Mouse (Mus musculus): ENCODE measurements at regions not wholly inside any gene's neighbourhood (a gene's known extent, or its start where the extent isn't known, plus 50 kb on each side); places are given as distances from the start of the nearest gene placed in this dataset.

DNA sequence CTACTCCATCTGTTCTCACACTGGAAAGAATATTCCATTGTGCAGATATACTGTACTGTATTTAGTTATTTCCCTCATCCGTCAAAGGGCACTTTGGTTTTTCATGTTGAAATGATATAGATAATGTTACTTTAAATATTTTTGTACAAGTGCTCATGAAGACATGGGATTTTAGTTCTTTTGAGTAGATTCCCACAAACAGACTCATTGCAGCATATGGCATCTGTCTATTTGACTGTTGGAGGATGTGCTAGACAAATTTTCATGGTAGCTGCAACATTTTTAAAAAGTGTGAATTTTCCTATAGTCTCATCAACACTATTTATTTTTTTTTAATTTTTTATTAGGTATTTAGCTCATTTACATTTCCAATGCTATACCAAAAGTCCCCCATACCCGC is 502.5 kb downstream of the Hdgfl1 start:
- TF ChIP-seq ZC3H11A (IDR thresholded peaks at IDR 0.05; ENCODE audit: borderline replicate concordance, low read depth, low read length): no peak
- TF ChIP-seq CHD2 (IDR thresholded peaks at IDR 0.05; ENCODE audit: low read depth, low read length): no peak
- TF ChIP-seq MAFK (IDR thresholded peaks at IDR 0.05; ENCODE audit: insufficient read depth, low read depth, low read length): no peak
- no peak for TF ChIP-seq ZNF384 (IDR thresholded peaks at IDR 0.05; ENCODE audit: low read depth, low read length)
- TF ChIP-seq HCFC1 (IDR thresholded peaks at IDR 0.05; ENCODE audit: borderline replicate concordance, insufficient read depth, low read length): no peak
- no peak overlapping the region for H3K9ac ChIP-seq (ENCODE audit: insufficient read depth, low read depth, low read length, poor library complexity, severe bottlenecking)
- no peaks in the 10 kb centered on the region for H3K36me3 ChIP-seq (ENCODE audit: control insufficient read depth, insufficient read depth, low read length, poor library complexity, severe bottlenecking)
- H3K4me3 ChIP-seq (ENCODE audit: insufficient read depth in 1 of 2, low read depth in 1 of 2, low read length in 2 of 2, poor library complexity in 1 of 2, severe bottlenecking in 1 of 2): no peak overlapping the region
- no peaks in the 10 kb centered on the region for H3K9me3 ChIP-seq (ENCODE audit: control insufficient read depth, insufficient read depth, low read depth, low read length)
- H3K4me1 ChIP-seq (ENCODE audit: control insufficient read depth in 2 of 2, insufficient read depth in 2 of 2, low read length in 2 of 2, poor library complexity in 1 of 2): no peaks in the 10 kb centered on the region
- in situ Hi-C loops (cut with MboI; ENCODE audit: low sequenced_read_pairs in 2 of 2, unreplicated experiment in 2 of 2): no loop called here
- no peak overlapping the region for H3K27ac ChIP-seq (ENCODE audit: insufficient read depth, low read depth, low read length, poor library complexity, severe bottlenecking)
- no peak for DNase-seq (ENCODE audit: low read depth, low spot score)

GRCm38 (mm10) chr13:26235941-26236340 is 534.0 kb downstream of the Hdgfl1 start:
- Histone ChIP-seq H3K36me3 (ENCODE audit: control insufficient read depth, insufficient read depth, low read length, poor library complexity, severe bottlenecking) (no peaks in the 10 kb centered on the region), H3K27ac (ENCODE audit: insufficient read depth, low read depth, low read length, poor library complexity, severe bottlenecking) (no peak overlapping the region), H3K4me1 (ENCODE audit: control insufficient read depth in 2 of 2, insufficient read depth in 2 of 2, low read length in 2 of 2, poor library complexity in 1 of 2) (no peaks in the 10 kb centered on the region), H3K9me3 (ENCODE audit: control insufficient read depth, insufficient read depth, low read depth, low read length) (no peaks in the 10 kb centered on the region), H3K9ac (ENCODE audit: insufficient read depth, low read depth, low read length, poor library complexity, severe bottlenecking) (no peak overlapping the region), H3K4me3 (ENCODE audit: insufficient read depth in 1 of 2, low read depth in 1 of 2, low read length in 2 of 2, poor library complexity in 1 of 2, severe bottlenecking in 1 of 2) (no peak overlapping the region)
- DNase-seq (ENCODE audit: low read depth, low spot score): no peak
- TF ChIP-seq HCFC1 (IDR thresholded peaks at IDR 0.05; ENCODE audit: borderline replicate concordance, insufficient read depth, low read length): no peak
- TF ChIP-seq ZNF384 (IDR thresholded peaks at IDR 0.05; ENCODE audit: low read depth, low read length): no peak
- TF ChIP-seq MAFK (IDR thresholded peaks at IDR 0.05; ENCODE audit: insufficient read depth, low read depth, low read length): no peak
- in situ Hi-C loops (cut with MboI; ENCODE audit: low sequenced_read_pairs in 2 of 2, unreplicated experiment in 2 of 2): no loop called here

DNA sequence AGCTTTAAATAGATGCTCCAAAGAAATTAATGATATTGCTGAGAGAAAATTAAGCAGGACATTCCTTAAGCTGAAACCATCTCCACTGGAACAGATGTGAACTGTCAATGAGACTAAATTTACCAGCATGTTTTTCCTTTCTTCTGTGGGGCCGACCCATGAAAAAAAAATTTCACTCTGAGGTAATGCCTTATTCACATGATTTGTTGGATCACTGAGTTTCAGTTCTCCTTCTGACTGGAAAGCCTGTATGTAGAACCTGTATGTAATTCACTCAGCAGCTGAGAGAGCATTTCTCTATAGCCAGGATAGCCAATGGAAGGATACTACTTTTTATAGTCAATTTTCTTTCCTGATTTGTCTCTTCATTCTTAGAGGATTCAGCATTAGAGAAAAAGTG is 535.3 kb downstream of the Hdgfl1 start:
- in situ Hi-C loops (cut with MboI; ENCODE audit: low sequenced_read_pairs in 2 of 2, unreplicated experiment in 2 of 2): no loop called here
- no peak for DNase-seq (ENCODE audit: low read depth, low spot score)
- H3K4me3 ChIP-seq (ENCODE audit: insufficient read depth in 1 of 2, low read depth in 1 of 2, low read length in 2 of 2, poor library complexity in 1 of 2, severe bottlenecking in 1 of 2): no peak overlapping the region

GRCm38 (mm10) chr13:26217299-26217698 is 552.7 kb downstream of the Hdgfl1 start:
- H3K4me3 ChIP-seq (ENCODE audit: insufficient read depth in 1 of 2, low read depth in 1 of 2, low read length in 2 of 2, poor library complexity in 1 of 2, severe bottlenecking in 1 of 2): no peak overlapping the region
- no peaks in the 10 kb centered on the region for H3K4me1 ChIP-seq (ENCODE audit: control insufficient read depth in 2 of 2, insufficient read depth in 2 of 2, low read length in 2 of 2, poor library complexity in 1 of 2)
- H3K9me3 ChIP-seq (ENCODE audit: control insufficient read depth, insufficient read depth, low read depth, low read length): no peaks in the 10 kb centered on the region
- TF ChIP-seq ZC3H11A (IDR thresholded peaks at IDR 0.05; ENCODE audit: borderline replicate concordance, low read depth, low read length) (no peak), MAFK (IDR thresholded peaks at IDR 0.05; ENCODE audit: insufficient read depth, low read depth, low read length) (no peak), HCFC1 (IDR thresholded peaks at IDR 0.05; ENCODE audit: borderline replicate concordance, insufficient read depth, low read length) (no peak), CHD2 (IDR thresholded peaks at IDR 0.05; ENCODE audit: low read depth, low read length) (no peak)
- in situ Hi-C loops (cut with MboI; ENCODE audit: low sequenced_read_pairs in 2 of 2, unreplicated experiment in 2 of 2): no loop called here
- no peak overlapping the region for H3K27ac ChIP-seq (ENCODE audit: insufficient read depth, low read depth, low read length, poor library complexity, severe bottlenecking)
- H3K36me3 ChIP-seq (ENCODE audit: control insufficient read depth, insufficient read depth, low read length, poor library complexity, severe bottlenecking): no peaks in the 10 kb centered on the region
- DNase-seq (ENCODE audit: low read depth, low spot score): no peak
- H3K9ac ChIP-seq (ENCODE audit: insufficient read depth, low read depth, low read length, poor library complexity, severe bottlenecking): no peak overlapping the region

More for the DNA sequence above, 535.3 kb downstream of the Hdgfl1 start:
- H3K4me1 ChIP-seq (ENCODE audit: control insufficient read depth in 2 of 2, insufficient read depth in 2 of 2, low read length in 2 of 2, poor library complexity in 1 of 2): no peaks in the 10 kb centered on the region
- no peaks in the 10 kb centered on the region for H3K36me3 ChIP-seq (ENCODE audit: control insufficient read depth, insufficient read depth, low read length, poor library complexity, severe bottlenecking)
- H3K9ac ChIP-seq (ENCODE audit: insufficient read depth, low read depth, low read length, poor library complexity, severe bottlenecking): no peak overlapping the region
- TF ChIP-seq ZC3H11A (IDR thresholded peaks at IDR 0.05; ENCODE audit: borderline replicate concordance, low read depth, low read length) (no peak), MAFK (IDR thresholded peaks at IDR 0.05; ENCODE audit: insufficient read depth, low read depth, low read length) (no peak), ZNF384 (IDR thresholded peaks at IDR 0.05; ENCODE audit: low read depth, low read length) (no peak), CHD2 (IDR thresholded peaks at IDR 0.05; ENCODE audit: low read depth, low read length) (no peak), HCFC1 (IDR thresholded peaks at IDR 0.05; ENCODE audit: borderline replicate concordance, insufficient read depth, low read length) (no peak)
- no peaks in the 10 kb centered on the region for H3K9me3 ChIP-seq (ENCODE audit: control insufficient read depth, insufficient read depth, low read depth, low read length)
- H3K27ac ChIP-seq (ENCODE audit: insufficient read depth, low read depth, low read length, poor library complexity, severe bottlenecking): no peak overlapping the region

DNA sequence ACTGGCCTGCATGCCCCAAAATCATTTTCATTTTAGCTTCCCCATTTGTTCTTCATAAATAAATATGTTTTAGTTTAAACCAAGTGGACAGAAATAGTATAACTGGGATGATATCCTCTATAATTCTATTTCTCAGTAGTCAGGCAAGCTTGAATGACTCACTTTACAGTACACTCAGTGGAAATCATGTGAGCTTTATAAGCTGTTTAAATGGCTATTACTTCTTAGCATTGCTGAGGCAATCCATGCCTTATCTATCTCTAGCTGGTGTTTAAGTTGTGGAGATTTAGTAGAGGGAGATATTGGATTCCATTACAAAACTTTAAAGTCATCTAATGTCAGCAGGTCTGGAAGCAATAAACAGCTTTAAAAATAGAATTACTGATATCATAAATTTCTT is 553.4 kb downstream of the Hdgfl1 start:
- TF ChIP-seq HCFC1 (IDR thresholded peaks at IDR 0.05; ENCODE audit: borderline replicate concordance, insufficient read depth, low read length) (no peak), ZC3H11A (IDR thresholded peaks at IDR 0.05; ENCODE audit: borderline replicate concordance, low read depth, low read length) (no peak), CHD2 (IDR thresholded peaks at IDR 0.05; ENCODE audit: low read depth, low read length) (no peak), MAFK (IDR thresholded peaks at IDR 0.05; ENCODE audit: insufficient read depth, low read depth, low read length) (no peak), ZNF384 (IDR thresholded peaks at IDR 0.05; ENCODE audit: low read depth, low read length) (no peak)
- Histone ChIP-seq H3K9ac (ENCODE audit: insufficient read depth, low read depth, low read length, poor library complexity, severe bottlenecking) (no peak overlapping the region), H3K27ac (ENCODE audit: insufficient read depth, low read depth, low read length, poor library complexity, severe bottlenecking) (no peak overlapping the region), H3K4me1 (ENCODE audit: control insufficient read depth in 2 of 2, insufficient read depth in 2 of 2, low read length in 2 of 2, poor library complexity in 1 of 2) (no peaks in the 10 kb centered on the region), H3K9me3 (ENCODE audit: control insufficient read depth, insufficient read depth, low read depth, low read length) (no peaks in the 10 kb centered on the region), H3K4me3 (ENCODE audit: insufficient read depth in 1 of 2, low read depth in 1 of 2, low read length in 2 of 2, poor library complexity in 1 of 2, severe bottlenecking in 1 of 2) (no peak overlapping the region), H3K36me3 (ENCODE audit: control insufficient read depth, insufficient read depth, low read length, poor library complexity, severe bottlenecking) (no peaks in the 10 kb centered on the region)
- DNase-seq (ENCODE audit: low read depth, low spot score): no peak
- in situ Hi-C loops (cut with MboI; ENCODE audit: low sequenced_read_pairs in 2 of 2, unreplicated experiment in 2 of 2): no loop called here
